Mouse (Mus musculus) colon, adult 2 months (tissue): Measurements from ENCODE around the gene Fam81a. TPM values are rescaled to one million over a fixed set of nuclear protein-coding genes. Genes with fewer than 3 reads are reported as not detected.

Experiments
- polyA plus RNA-seq: library from polyadenylated mRNA; depleted of rRNA; stranded (reverse); fragments of >200 nt; gene quantifications from 2 replicates; pipeline ENCODE4 v1.2.3, GENCODE M21; 2012; rRNA removed

Gene Fam81a
- polyA plus RNA-seq: 0.06 and 0.34 TPM in 2 replicates

GRCm38 (mm10) chr9:70142460-70142859 is at the start of gene Fam81a:
Fam81a (minus strand) TSS chr9:70142560.

Other genes with a start within 250 kb of the Fam81a start
- gene Bnip2, start 153.1 kb downstream of the Fam81a start, polyA plus RNA-seq: 14.0 and 14.3 TPM in 2 replicates
- gene Gtf2a2, start 130.0 kb downstream of the Fam81a start, polyA plus RNA-seq: 12.4 and 16.5 TPM in 2 replicates
- gene Gcnt3, start 104.5 kb downstream of the Fam81a start, polyA plus RNA-seq: 32.6 and 33.7 TPM in 2 replicates
- 22.2 and 22.5 TPM in 2 replicates for gene Myo1e, start 64.8 kb upstream of the Fam81a start, polyA plus RNA-seq